Mouse (Mus musculus): Measurements from ENCODE around the gene Ppcdc. TPM values are rescaled to one million over a fixed set of nuclear protein-coding genes. Genes with fewer than 3 reads are reported as not detected.

The Ppcdc gene
- polyA plus RNA-seq, 1 experiment from 2014 or later = 22.4 TPM

DNA sequence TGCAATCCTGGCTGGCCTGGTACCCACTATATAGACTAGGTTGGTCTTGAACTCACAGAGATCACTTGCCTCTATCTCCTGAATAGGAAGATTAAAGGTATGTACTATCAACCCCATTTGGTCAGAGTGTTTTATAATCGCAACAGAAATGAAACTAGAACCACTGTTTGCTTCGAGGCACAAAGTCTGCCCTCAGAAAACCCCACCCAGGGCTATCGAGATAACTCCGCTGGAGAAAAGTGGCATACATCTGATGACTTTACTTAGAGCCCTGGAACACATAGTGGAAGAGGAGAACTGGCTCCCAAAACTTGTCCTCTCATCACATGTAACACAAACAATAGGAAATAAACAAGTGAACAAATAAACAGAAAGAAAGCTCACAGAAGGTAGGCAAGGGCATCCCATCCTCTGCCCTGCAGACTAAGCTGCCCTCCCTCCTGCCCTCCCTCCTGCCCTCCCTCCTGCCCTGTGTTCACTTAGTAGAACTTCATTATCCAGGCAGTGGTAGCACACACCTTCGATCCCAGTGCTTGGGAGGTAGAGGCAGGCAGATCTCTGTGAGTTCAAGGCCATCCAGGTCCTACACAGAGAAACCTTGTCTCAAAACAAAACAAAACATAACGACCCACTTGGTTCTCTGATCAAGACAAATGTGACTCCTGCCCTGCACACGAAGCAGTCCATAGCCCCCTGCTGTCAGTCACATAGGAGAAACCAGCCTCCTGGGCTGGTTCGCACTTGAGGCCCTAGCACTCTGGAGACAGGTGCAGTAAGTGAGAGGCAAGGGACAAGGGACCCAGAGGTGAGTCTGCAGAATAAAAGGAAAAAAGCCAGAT, 12.9 kb upstream of the Ppcdc start:
- H3K9ac ChIP-seq (replicated peaks) = no peak overlapping the region
- no peak for ATAC-seq (ENCODE audit: insufficient number of reproducible peaks, insufficient read depth, low FRiP score, low TSS enrichment, low read depth)
- H3K27me3 ChIP-seq = no peaks in the 10 kb centered on the region
- H3K4me1 ChIP-seq (replicated peaks) = no peaks in the 10 kb centered on the region
- no peak overlapping the region for H3K27ac ChIP-seq
- H3K4me2 ChIP-seq = no peak overlapping the region
- H3K36me3 ChIP-seq = no peaks in the 10 kb centered on the region
- H3K4me3 ChIP-seq (replicated peaks) = no peak overlapping the region
- no peaks in the 10 kb centered on the region for H3K9me3 ChIP-seq
- WGBS = 85% methylated on average over 8 of the region's 8 CpGs

DNA sequence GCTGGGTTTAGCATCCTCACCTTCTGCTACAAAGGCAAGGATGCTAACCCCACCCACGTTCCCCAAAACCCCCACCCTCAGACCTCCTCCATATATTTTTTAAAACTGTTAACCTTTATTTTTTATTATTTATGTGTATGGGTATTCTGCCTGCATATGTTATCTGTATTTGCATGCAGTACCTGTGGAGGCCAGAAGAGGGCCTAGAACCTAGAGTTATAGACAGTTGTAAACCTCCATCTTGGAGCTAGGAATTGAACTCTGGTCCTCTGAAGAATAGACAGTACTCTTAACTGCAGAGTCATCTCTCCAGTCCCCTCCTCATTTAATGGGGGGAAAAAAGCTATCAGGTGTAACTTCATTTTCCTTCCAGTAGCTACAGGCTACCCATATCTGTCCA, 9.8 kb upstream of the Ppcdc start:
- H3K4me1 ChIP-seq (replicated peaks) = no peaks in the 10 kb centered on the region
- no peaks in the 10 kb centered on the region for H3K27me3 ChIP-seq
- H3K9me3 ChIP-seq = no peaks in the 10 kb centered on the region
- ATAC-seq (ENCODE audit: insufficient number of reproducible peaks, insufficient read depth, low FRiP score, low TSS enrichment, low read depth) = no peak
- H3K4me2 ChIP-seq = no peak overlapping the region
- 0 out of 2 replicates have a peak, but pooled peaks cover 4% of the 10 kb centered on the region for H3K36me3 ChIP-seq
- H3K4me3 ChIP-seq (replicated peaks) = no peak overlapping the region
- WGBS = 64% methylated on average over 1 of the region's 1 CpGs
- no peak overlapping the region for H3K27ac ChIP-seq
- no peak overlapping the region for H3K9ac ChIP-seq (replicated peaks)

GRCm38 (mm10) chr9:57440620-57441019, 696 bp upstream of the Ppcdc start:
- 88% methylated on average over 1 of the region's 1 CpGs for WGBS
- H3K36me3 ChIP-seq = 0 out of 2 replicates have a peak, but pooled peaks cover 6% of the 10 kb centered on the region

DNA sequence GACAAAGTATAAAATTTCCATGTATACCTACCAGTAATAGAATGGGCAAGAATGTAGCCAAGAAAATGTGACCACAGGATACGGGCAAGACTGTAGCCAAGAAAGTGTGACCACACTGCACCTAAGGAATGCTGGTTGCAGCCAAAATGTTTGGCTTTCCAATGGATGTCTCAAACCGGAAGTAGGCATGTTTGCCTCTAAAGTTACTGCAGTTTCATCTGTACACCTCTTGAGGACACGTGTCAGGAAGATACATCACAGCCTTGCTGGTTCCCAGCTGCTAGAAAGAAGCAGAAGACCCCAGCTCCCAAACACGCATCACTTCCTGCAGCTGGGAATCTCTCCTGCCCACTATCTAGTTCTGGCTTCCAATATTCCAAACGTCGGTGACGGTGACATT, 841 bp downstream of the Ppcdc start:
- 60% methylated on average over 7 of the region's 7 CpGs for WGBS
- H3K4me1 ChIP-seq (replicated peaks) = no peaks in the 10 kb centered on the region; the same call in 1 of the 2 replicates
- peak overlapping the region; percentile 51; the same call in 1 of the 2 replicates for H3K4me3 ChIP-seq (replicated peaks)
- no peaks in the 10 kb centered on the region for H3K27me3 ChIP-seq
- no peaks in the 10 kb centered on the region for H3K9me3 ChIP-seq
- H3K27ac ChIP-seq = no peak overlapping the region
- no peak for ATAC-seq (ENCODE audit: insufficient number of reproducible peaks, insufficient read depth, low FRiP score, low TSS enrichment, low read depth)
- H3K36me3 ChIP-seq = no peaks in the 10 kb centered on the region
- H3K9ac ChIP-seq (replicated peaks) = no peak overlapping the region
- H3K4me2 ChIP-seq = peak overlapping the region; percentile 67

More at GRCm38 (mm10) chr9:57440620-57441019, 696 bp upstream of the Ppcdc start:
- Histone ChIP-seq H3K9ac (replicated peaks) (no peak overlapping the region), H3K4me2 (no peak overlapping the region), H3K4me3 (replicated peaks) (no peak overlapping the region), H3K27me3 (no peaks in the 10 kb centered on the region), H3K9me3 (no peaks in the 10 kb centered on the region), H3K27ac (no peak overlapping the region), H3K4me1 (replicated peaks) (no peaks in the 10 kb centered on the region; the same call in 1 of the 2 replicates)
- ATAC-seq (ENCODE audit: insufficient number of reproducible peaks, insufficient read depth, low FRiP score, low TSS enrichment, low read depth) = no peak

GRCm38 (mm10) chr9:57437896-57438614, 1.9 kb downstream of the Ppcdc start:
- WGBS = 86% methylated on average over 10 of the region's 10 CpGs
- no peak for ATAC-seq (ENCODE audit: insufficient number of reproducible peaks, insufficient read depth, low FRiP score, low TSS enrichment, low read depth)
- H3K27me3 ChIP-seq = no peaks in the 10 kb centered on the region
- H3K4me2 ChIP-seq = no peak overlapping the region
- H3K4me3 ChIP-seq (replicated peaks) = no peak overlapping the region
- H3K9me3 ChIP-seq = no peaks in the 10 kb centered on the region
- H3K27ac ChIP-seq = no peak overlapping the region
- H3K36me3 ChIP-seq = no peaks in the 10 kb centered on the region
- no peak overlapping the region for H3K9ac ChIP-seq (replicated peaks)
- H3K4me1 ChIP-seq (replicated peaks) = peaks cover 6% of the 10 kb centered on the region

DNA sequence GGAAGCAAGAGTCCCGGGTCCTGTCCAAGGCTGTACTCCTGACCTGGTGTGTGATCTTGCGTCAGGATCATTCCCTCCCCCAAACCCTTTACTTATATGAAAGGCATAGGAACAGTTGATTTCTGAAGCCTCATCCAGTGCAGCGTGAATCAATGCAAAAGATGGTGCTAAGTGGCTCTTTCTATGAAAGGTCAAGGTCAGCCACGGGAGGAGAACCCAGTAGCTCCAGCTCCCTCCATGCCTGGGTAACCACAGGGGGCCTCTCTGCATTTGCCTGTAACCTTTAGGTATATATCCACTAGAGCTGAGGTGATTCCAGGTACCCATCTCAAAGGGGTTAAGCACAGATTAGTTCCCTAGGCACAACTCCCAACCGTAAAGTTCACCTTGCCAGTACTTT, 3.8 kb downstream of the Ppcdc start:
- H3K27ac ChIP-seq = no peak overlapping the region
- no peak overlapping the region for H3K9ac ChIP-seq (replicated peaks)
- no peak overlapping the region for H3K4me2 ChIP-seq
- H3K36me3 ChIP-seq = no peaks in the 10 kb centered on the region
- H3K27me3 ChIP-seq = no peaks in the 10 kb centered on the region
- WGBS = 90% methylated on average over 5 of the region's 5 CpGs
- ATAC-seq (ENCODE audit: insufficient number of reproducible peaks, insufficient read depth, low FRiP score, low TSS enrichment, low read depth) = no peak
- H3K9me3 ChIP-seq = no peaks in the 10 kb centered on the region
- peaks cover 11% of the 10 kb centered on the region for H3K4me1 ChIP-seq (replicated peaks)
- H3K4me3 ChIP-seq (replicated peaks) = no peak overlapping the region

- H3K36me3 ChIP-seq = no peaks in the 10 kb centered on the region
- no peak overlapping the region for H3K27ac ChIP-seq
- H3K4me1 ChIP-seq (replicated peaks) = peaks cover 11% of the 10 kb centered on the region
- H3K9me3 ChIP-seq = no peaks in the 10 kb centered on the region
- H3K4me2 ChIP-seq = no peak overlapping the region
- ATAC-seq (ENCODE audit: insufficient number of reproducible peaks, insufficient read depth, low FRiP score, low TSS enrichment, low read depth) = no peak
- no peak overlapping the region for H3K4me3 ChIP-seq (replicated peaks)
- no peak overlapping the region for H3K9ac ChIP-seq (replicated peaks)
- H3K27me3 ChIP-seq = no peaks in the 10 kb centered on the region
- WGBS = 87% methylated on average over 11 of the region's 11 CpGs
These were observed 5.3 kb downstream of the Ppcdc start for GRCm38 (mm10) chr9:57434405-57435165.

DNA sequence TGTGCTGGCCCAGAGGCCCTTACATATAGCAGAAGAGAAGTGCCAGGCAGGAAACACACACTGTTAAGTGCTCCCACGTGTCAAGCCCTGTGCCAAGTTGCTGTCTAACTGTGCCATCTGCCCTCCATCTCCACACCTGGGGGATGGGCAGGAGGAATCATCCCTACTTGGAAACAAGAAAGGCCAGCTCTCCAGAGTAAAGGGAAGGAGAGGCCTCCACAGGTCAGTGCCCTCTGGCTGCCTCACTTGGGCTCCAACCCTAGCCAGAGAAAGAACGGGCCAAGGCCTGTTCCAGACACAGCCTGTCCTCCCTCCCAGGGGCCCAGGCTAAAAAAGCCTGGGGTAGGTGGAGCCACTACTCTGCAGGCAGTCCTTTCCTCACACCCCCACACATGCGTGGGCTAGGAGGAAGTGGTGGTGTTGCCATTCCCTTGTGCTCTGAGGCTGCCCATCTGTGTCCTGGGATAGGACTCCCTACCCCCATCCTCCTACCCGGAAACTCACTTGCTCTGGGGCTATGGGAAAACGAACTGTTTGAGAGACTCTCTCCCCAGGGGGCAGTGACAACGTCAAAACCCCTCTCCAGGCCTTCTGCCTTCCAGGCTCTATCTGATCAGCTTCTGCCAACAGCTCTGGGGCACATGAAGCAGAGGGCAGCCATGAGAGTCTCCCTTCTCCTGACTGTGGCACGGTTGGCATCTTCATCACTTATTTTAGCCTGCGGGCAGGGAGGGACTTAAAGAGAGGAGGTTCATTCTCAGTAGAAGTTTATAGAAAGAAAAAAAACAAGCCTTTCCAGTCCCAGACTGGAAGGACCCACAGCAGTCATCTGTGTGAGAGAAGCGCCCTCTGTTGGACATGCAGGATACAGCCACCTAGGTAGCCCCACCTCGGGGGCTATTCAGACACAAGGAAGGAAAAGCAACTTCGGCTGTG, 6.6 kb downstream of the Ppcdc start:
- Histone ChIP-seq H3K36me3 (no peaks in the 10 kb centered on the region), H3K27me3 (no peaks in the 10 kb centered on the region), H3K9ac (replicated peaks) (peak overlapping the region; percentile 35; the same call in 1 of the 2 replicates), H3K4me1 (replicated peaks) (peaks cover 17% of the 10 kb centered on the region), H3K9me3 (no peaks in the 10 kb centered on the region), H3K4me2 (peak overlapping the region; percentile 9; the same call in 1 of the 2 replicates), H3K27ac (peak overlapping the region; percentile 24), H3K4me3 (replicated peaks) (no peak overlapping the region)
- ATAC-seq (ENCODE audit: insufficient number of reproducible peaks, insufficient read depth, low FRiP score, low TSS enrichment, low read depth) = peak; percentile 67; the same call in 1 of the 2 replicates
- 11% methylated on average over 11 of the region's 11 CpGs for WGBS

GRCm38 (mm10) chr9:57432480-57432879, 7.4 kb downstream of the Ppcdc start:
- Histone ChIP-seq H3K27ac (no peak overlapping the region), H3K4me1 (replicated peaks) (peaks cover 20% of the 10 kb centered on the region), H3K9ac (replicated peaks) (0 out of 2 replicates have a peak overlapping the region, but pooled peaks have one; percentile 35), H3K9me3 (no peaks in the 10 kb centered on the region), H3K36me3 (no peaks in the 10 kb centered on the region), H3K27me3 (no peaks in the 10 kb centered on the region), H3K4me2 (no peak overlapping the region), H3K4me3 (replicated peaks) (no peak overlapping the region)
- ATAC-seq (ENCODE audit: insufficient number of reproducible peaks, insufficient read depth, low FRiP score, low TSS enrichment, low read depth) = no peak
- 90% methylated on average over 3 of the region's 3 CpGs for WGBS

GRCm38 (mm10) chr9:57431202-57431601, 8.7 kb downstream of the Ppcdc start:
- Histone ChIP-seq H3K9me3 (no peaks in the 10 kb centered on the region), H3K9ac (replicated peaks) (no peak overlapping the region), H3K36me3 (no peaks in the 10 kb centered on the region), H3K27me3 (no peaks in the 10 kb centered on the region), H3K27ac (no peak overlapping the region), H3K4me3 (replicated peaks) (no peak overlapping the region), H3K4me2 (no peak overlapping the region), H3K4me1 (replicated peaks) (peaks cover 20% of the 10 kb centered on the region)
- no peak for ATAC-seq (ENCODE audit: insufficient number of reproducible peaks, insufficient read depth, low FRiP score, low TSS enrichment, low read depth)
- WGBS = 58% methylated on average over 9 of the region's 9 CpGs

Data from limb, embryonic 12.5 days (tissue).